Mouse (Mus musculus) heart, embryonic 16.5 days (tissue): ENCODE measurements around the gene Zfp369. TPM values are rescaled to one million over a fixed set of nuclear protein-coding genes. Genes with fewer than 3 reads are reported as not detected.
A peak's percentile ranks its signal among the peaks of the same experiment; 100 is the strongest.
"Not testable (repeated sequence)": the region's sequence is repeated elsewhere in the genome, so short reads cannot be mapped to it uniquely, and the experiment has no call there.

Source experiments
- ATAC-seq: fragments of 200-750 bp; cut with Nextera tagmentation; replicated peaks from 2 replicates; pipeline ENCODE4 v1.8.0; 2017; ENCODE audit warnings: moderate number of reproducible peaks; ENCODE audit not compliant: insufficient read depth, low FRiP score; ENCODE audit errors: extremely low read depth
- H3K27ac ChIP-seq: fragments of 300-500 bp; sonication (generic); 2 replicates; pipeline ENCODE4 v1.5.1; 2014; ENCODE audit warnings: mild to moderate bottlenecking, low read length, control low read depth, moderate library complexity
- H3K27me3 ChIP-seq: fragments of 300-500 bp; sonication (generic); 2 replicates; pipeline ENCODE4 v1.6.1; 2014; ENCODE audit warnings: low read length, mixed read lengths; ENCODE audit not compliant: control insufficient read depth, insufficient read depth
- H3K36me3 ChIP-seq: fragments of 300-500 bp; sonication (generic); 2 replicates; pipeline ENCODE4 v1.6.1; 2014; ENCODE audit not compliant: control insufficient read depth, insufficient read depth
- H3K4me1 ChIP-seq: fragments of 300-500 bp; sonication (generic); 2 replicates; pipeline ENCODE4 v1.6.1; 2014; ENCODE audit warnings: low read length, mixed read lengths; ENCODE audit not compliant: control insufficient read depth, insufficient read depth
- H3K4me2 ChIP-seq: fragments of 300-500 bp; sonication (generic); 2 replicates; pipeline ENCODE4 v1.6.1; 2014; ENCODE audit warnings: low read depth, mild to moderate bottlenecking, control low read depth, low read length
- H3K4me3 ChIP-seq: fragments of 300-500 bp; sonication (generic); 2 replicates; pipeline ENCODE4 v1.5.1; 2014; ENCODE audit warnings: mild to moderate bottlenecking, control low read depth, low read length
- H3K9ac ChIP-seq: fragments of 300-500 bp; sonication (generic); 2 replicates; pipeline ENCODE4 v1.6.1; 2014; ENCODE audit warnings: low read length, control low read depth
- H3K9me3 ChIP-seq: fragments of 300-500 bp; sonication (generic); replicated peaks from 2 replicates; pipeline ENCODE4 v1.6.1; 2016; ENCODE audit warnings: low read length; ENCODE audit not compliant: control insufficient read depth
- WGBS: fragments of 180-500 bp; shearing (Covaris S2); extraction: QIAGEN DNeasy Blood & Tissue Kit; methylation state at CpG from one replicate; pipeline ENCODE4 v1.1.7; 2014; 5-methylcytosine and 5-hydroxymethylcytosine counted together
- polyA plus RNA-seq: library from polyadenylated mRNA; unstranded; fragments of >200 nt; fragmentation: Nextera tagmentation; extraction: Ambion mirVana; gene quantifications from 2 replicates; pipeline ENCODE4 v1.2.1, GENCODE M21; 2015

Zfp369 gene
- polyA plus RNA-seq, 1 experiment from 2014 or later, result 8.4 TPM

DNA sequence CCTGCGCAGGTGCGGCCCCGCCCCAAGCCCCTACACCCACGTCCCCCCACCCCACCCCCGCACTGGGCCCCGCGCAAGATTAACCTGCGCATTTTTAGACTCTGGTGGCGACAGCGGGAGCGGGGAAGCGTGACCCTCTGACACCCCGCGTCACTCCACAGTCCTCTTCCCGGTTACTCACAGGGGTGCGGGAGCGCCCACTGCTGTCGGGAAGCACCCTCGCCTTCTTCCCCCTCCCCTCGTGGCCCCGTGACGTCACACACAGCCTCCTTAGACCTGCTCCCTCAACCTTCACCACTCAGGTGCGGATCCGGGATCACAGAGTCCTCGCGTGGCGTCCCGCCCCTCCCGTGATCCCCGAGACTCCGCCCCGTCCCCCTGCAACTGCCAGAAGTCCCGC, 73.2 kb downstream of the Zfp369 start:
- WGBS, result 8% methylated on average over 25 of the region's 33 CpGs
- H3K36me3 ChIP-seq, H3K27me3 ChIP-seq, H3K9ac ChIP-seq, H3K9me3 ChIP-seq, H3K4me1 ChIP-seq, H3K4me3 ChIP-seq, H3K27ac ChIP-seq, ATAC-seq: not testable (repeated sequence)
- H3K4me2 ChIP-seq, result peak overlapping the region; percentile 47

Other genes with a start within 250 kb of the Zfp369 start
- not detected in 2 replicates for gene Spata31d1c, start 245.8 kb upstream of the Zfp369 start, polyA plus RNA-seq
- not detected in 2 replicates for gene Prss47, start 226.1 kb upstream of the Zfp369 start, polyA plus RNA-seq
- 36.1 and 38.4 TPM in 2 replicates for gene Mfsd14b, start 165.8 kb upstream of the Zfp369 start, polyA plus RNA-seq
- not detected in 2 replicates for gene Olfr465-ps1, start 140.7 kb upstream of the Zfp369 start, polyA plus RNA-seq
- not detected in 2 replicates for gene Olfr466, start 128.6 kb upstream of the Zfp369 start, polyA plus RNA-seq
- gene Nlrp4f, start 72.8 kb upstream of the Zfp369 start, polyA plus RNA-seq, result not detected in 2 replicates
- gene Gm10775, start 19.3 kb upstream of the Zfp369 start, polyA plus RNA-seq, result not detected in 2 replicates
- not detected in 2 replicates for gene Gm10139, start 233.9 kb downstream of the Zfp369 start, polyA plus RNA-seq